Mouse (Mus musculus) embryonic facial prominence, embryonic 10.5 days (tissue): ENCODE results near the gene Serpina3c. TPM values are rescaled to one million over a fixed set of nuclear protein-coding genes. Genes with fewer than 3 reads are reported as not detected.

ENCODE experiments used
- DNase-seq: peaks from one replicate; pipeline ENCODE4 v3.0.0-alpha.2; 2017; ENCODE audit warnings: low spot score
- H3K27ac ChIP-seq: fragments of 300-500 bp; sonication (generic); replicated peaks from 2 replicates; pipeline ENCODE4 v1.5.1; 2016; ENCODE audit warnings: mild to moderate bottlenecking
- H3K27me3 ChIP-seq: fragments of 300-500 bp; sonication (generic); replicated peaks from 2 replicates; pipeline ENCODE4 v1.6.1; 2016; ENCODE audit warnings: low read depth, mild to moderate bottlenecking; ENCODE audit not compliant: poor library complexity, severe bottlenecking
- H3K36me3 ChIP-seq: fragments of 300-500 bp; sonication (generic); replicated peaks from 2 replicates; pipeline ENCODE4 v1.6.1; 2016; ENCODE audit warnings: mild to moderate bottlenecking, moderate library complexity
- H3K4me1 ChIP-seq: fragments of 300-500 bp; sonication (generic); 2 replicates; pipeline ENCODE4 v1.6.1; 2016
- H3K4me3 ChIP-seq: fragments of 300-500 bp; sonication (generic); 2 replicates; pipeline ENCODE4 v1.5.1; 2016; ENCODE audit warnings: mild to moderate bottlenecking, moderate library complexity
- H3K9me3 ChIP-seq: fragments of 300-500 bp; sonication (generic); 2 replicates; pipeline ENCODE4 v1.6.1; 2016; ENCODE audit warnings: mild to moderate bottlenecking
- WGBS: fragments of 180-500 bp; shearing (Covaris S2); methylation state at CpG from one replicate; pipeline ENCODE4 v1.1.7; 2016; 5-methylcytosine and 5-hydroxymethylcytosine counted together
- polyA plus RNA-seq: library from polyadenylated mRNA; unstranded; fragments of >200 nt; fragmentation: Nextera tagmentation; extraction: Ambion mirVana; gene quantifications from 2 replicates; pipeline ENCODE4 v1.2.1, GENCODE M21; 2016

The Serpina3c gene
- polyA plus RNA-seq = not detected in 2 replicates

GRCm38 (mm10) chr12:104153656-104154055, at the start of gene Serpina3c:
Serpina3c (minus strand) TSS chr12:104153870.
- Histone ChIP-seq H3K27me3 (no peaks in the 10 kb centered on the region), H3K4me1 (no peaks in the 10 kb centered on the region), H3K36me3 (no peaks in the 10 kb centered on the region), H3K9me3 (no peaks in the 10 kb centered on the region), H3K4me3 (no peak within 1 kb of the TSS), H3K27ac (no peak within 1 kb of the TSS)
- DNase-seq = peak; percentile 6
- WGBS = 92% methylated on average over 2 of the region's 2 CpGs

- Histone ChIP-seq H3K36me3 (no peaks in the 10 kb centered on the region), H3K9me3 (no peaks in the 10 kb centered on the region), H3K4me3 (no peak overlapping the region), H3K4me1 (no peaks in the 10 kb centered on the region), H3K27me3 (no peaks in the 10 kb centered on the region), H3K27ac (no peak overlapping the region)
- DNase-seq = no peak
Measured at GRCm38 (mm10) chr12:104190852-104191251, 37.2 kb upstream of the Serpina3c start.

- no peak overlapping the region for H3K27ac ChIP-seq
- DNase-seq = no peak
- no peaks in the 10 kb centered on the region for H3K4me1 ChIP-seq
- no peaks in the 10 kb centered on the region for H3K9me3 ChIP-seq
- no peaks in the 10 kb centered on the region for H3K27me3 ChIP-seq
- no peaks in the 10 kb centered on the region for H3K36me3 ChIP-seq
- no peak overlapping the region for H3K4me3 ChIP-seq
- 83% methylated on average over 2 of the region's 2 CpGs for WGBS
Measured at GRCm38 (mm10) chr12:104189246-104189645, 35.6 kb upstream of the Serpina3c start.

- H3K4me3 ChIP-seq = no peak overlapping the region
- no peaks in the 10 kb centered on the region for H3K36me3 ChIP-seq
- DNase-seq = peak; percentile 4
- H3K9me3 ChIP-seq = no peaks in the 10 kb centered on the region
- no peaks in the 10 kb centered on the region for H3K4me1 ChIP-seq
- H3K27me3 ChIP-seq = no peaks in the 10 kb centered on the region
- 84% methylated on average over 3 of the region's 3 CpGs for WGBS
- no peak overlapping the region for H3K27ac ChIP-seq
Measured at GRCm38 (mm10) chr12:104186041-104186581, 32.4 kb upstream of the Serpina3c start.

- Histone ChIP-seq H3K4me3 (no peak overlapping the region), H3K27ac (no peak overlapping the region), H3K9me3 (no peaks in the 10 kb centered on the region), H3K4me1 (no peaks in the 10 kb centered on the region), H3K27me3 (no peaks in the 10 kb centered on the region), H3K36me3 (no peaks in the 10 kb centered on the region)
- DNase-seq = peak; percentile 1
- 86% methylated on average over 4 of the region's 4 CpGs for WGBS
Measured at GRCm38 (mm10) chr12:104185046-104185445, 31.4 kb upstream of the Serpina3c start.

GRCm38 (mm10) chr12:104178987-104179386, 25.3 kb upstream of the Serpina3c start:
- Histone ChIP-seq H3K4me1 (no peaks in the 10 kb centered on the region), H3K4me3 (no peak overlapping the region), H3K9me3 (no peaks in the 10 kb centered on the region), H3K27me3 (no peaks in the 10 kb centered on the region), H3K36me3 (no peaks in the 10 kb centered on the region), H3K27ac (no peak overlapping the region)
- 91% methylated on average over 2 of the region's 2 CpGs for WGBS
- DNase-seq = peak; percentile 1

GRCm38 (mm10) chr12:104178577-104178976, 24.9 kb upstream of the Serpina3c start:
- no peaks in the 10 kb centered on the region for H3K27me3 ChIP-seq
- H3K27ac ChIP-seq = no peak overlapping the region
- H3K4me1 ChIP-seq = no peaks in the 10 kb centered on the region
- H3K4me3 ChIP-seq = no peak overlapping the region
- no peaks in the 10 kb centered on the region for H3K36me3 ChIP-seq
- DNase-seq = peak; percentile 2
- no peaks in the 10 kb centered on the region for H3K9me3 ChIP-seq

GRCm38 (mm10) chr12:104175636-104176035, 22.0 kb upstream of the Serpina3c start:
- WGBS = 74% methylated on average over 3 of the region's 3 CpGs
- Histone ChIP-seq H3K27ac (no peak overlapping the region), H3K27me3 (no peaks in the 10 kb centered on the region), H3K4me1 (no peaks in the 10 kb centered on the region), H3K4me3 (no peak overlapping the region), H3K9me3 (no peaks in the 10 kb centered on the region), H3K36me3 (no peaks in the 10 kb centered on the region)
- DNase-seq = no peak

- H3K4me3 ChIP-seq = no peak overlapping the region
- no peaks in the 10 kb centered on the region for H3K4me1 ChIP-seq
- H3K27me3 ChIP-seq = no peaks in the 10 kb centered on the region
- no peaks in the 10 kb centered on the region for H3K9me3 ChIP-seq
- no peak overlapping the region for H3K27ac ChIP-seq
- peak; percentile 8 for DNase-seq
- WGBS = 57% methylated on average over 3 of the region's 3 CpGs
- no peaks in the 10 kb centered on the region for H3K36me3 ChIP-seq
Measured at GRCm38 (mm10) chr12:104174747-104175146, 21.1 kb upstream of the Serpina3c start.

GRCm38 (mm10) chr12:104153041-104153645, 527 bp downstream of the Serpina3c start:
- Histone ChIP-seq H3K9me3 (no peaks in the 10 kb centered on the region), H3K36me3 (no peaks in the 10 kb centered on the region), H3K27me3 (no peaks in the 10 kb centered on the region), H3K4me3 (no peak overlapping the region), H3K4me1 (no peaks in the 10 kb centered on the region), H3K27ac (no peak overlapping the region)
- peak; percentile 1 for DNase-seq
- 86% methylated on average over 3 of the region's 3 CpGs for WGBS

- H3K36me3 ChIP-seq = no peaks in the 10 kb centered on the region
- DNase-seq = peak; percentile 2
- H3K9me3 ChIP-seq = no peaks in the 10 kb centered on the region
- H3K27me3 ChIP-seq = no peaks in the 10 kb centered on the region
- WGBS = 81% methylated on average over 2 of the region's 2 CpGs
- H3K4me3 ChIP-seq = no peak overlapping the region
- no peaks in the 10 kb centered on the region for H3K4me1 ChIP-seq
- H3K27ac ChIP-seq = no peak overlapping the region
Measured at GRCm38 (mm10) chr12:104151989-104152388, 1.7 kb downstream of the Serpina3c start.

- no peak for DNase-seq
- 87% methylated on average over 2 of the region's 2 CpGs for WGBS
- Histone ChIP-seq H3K4me1 (no peaks in the 10 kb centered on the region), H3K9me3 (no peaks in the 10 kb centered on the region), H3K4me3 (no peak overlapping the region), H3K36me3 (no peaks in the 10 kb centered on the region), H3K27me3 (no peaks in the 10 kb centered on the region), H3K27ac (no peak overlapping the region)
Measured at GRCm38 (mm10) chr12:104145571-104145970, 8.1 kb downstream of the Serpina3c start.

- WGBS = 81% methylated on average over 1 of the region's 1 CpGs
- no peak for DNase-seq
Measured at GRCm38 (mm10) chr12:104143286-104143685, 10.4 kb downstream of the Serpina3c start.

More at GRCm38 (mm10) chr12:104143286-104143685, 10.4 kb downstream of the Serpina3c start:
- H3K9me3 ChIP-seq = no peaks in the 10 kb centered on the region
- H3K27me3 ChIP-seq = no peaks in the 10 kb centered on the region
- no peaks in the 10 kb centered on the region for H3K4me1 ChIP-seq
- H3K36me3 ChIP-seq = no peaks in the 10 kb centered on the region
- H3K27ac ChIP-seq = no peak overlapping the region
- no peak overlapping the region for H3K4me3 ChIP-seq
